Mouse (Mus musculus): ENCODE results near the gene Nos1. TPM values are rescaled to one million over a fixed set of nuclear protein-coding genes. Genes with fewer than 3 reads are reported as not detected.
A peak's percentile ranks its signal among the peaks of the same experiment; 100 is the strongest.

Gene Nos1
- total RNA-seq, 1 experiment from 2014 or later = not detected

GRCm38 (mm10) chr5:117825336-117825735 lies 44.5 kb downstream of the Nos1 start:
- no peak for ATAC-seq (replicated peaks in 1 of 2; ENCODE audit: insufficient read depth in 1 of 2, low FRiP score in 2 of 2, low TSS enrichment in 1 of 2, low read depth in 1 of 2, poor library complexity in 2 of 2, severe bottlenecking in 2 of 2)

- ATAC-seq (replicated peaks in 1 of 2; ENCODE audit: insufficient read depth in 1 of 2, low FRiP score in 2 of 2, low TSS enrichment in 1 of 2, low read depth in 1 of 2, poor library complexity in 2 of 2, severe bottlenecking in 2 of 2) = no peak
These were observed 46.5 kb downstream of the Nos1 start for GRCm38 (mm10) chr5:117827366-117827765.

- 0 out of 4 replicates have a peak, but pooled peaks of 1 of the 2 experiments have one; percentile 17 for ATAC-seq (replicated peaks in 1 of 2; ENCODE audit: insufficient read depth in 1 of 2, low FRiP score in 2 of 2, low TSS enrichment in 1 of 2, low read depth in 1 of 2, poor library complexity in 2 of 2, severe bottlenecking in 2 of 2)
These were observed 56.1 kb downstream of the Nos1 start for GRCm38 (mm10) chr5:117836930-117837329.

- ATAC-seq (replicated peaks in 1 of 2; ENCODE audit: insufficient read depth in 1 of 2, low FRiP score in 2 of 2, low TSS enrichment in 1 of 2, low read depth in 1 of 2, poor library complexity in 2 of 2, severe bottlenecking in 2 of 2) = no peak
These were observed 56.9 kb downstream of the Nos1 start for GRCm38 (mm10) chr5:117837731-117838130.

- no peak for ATAC-seq (replicated peaks in 1 of 2; ENCODE audit: insufficient read depth in 1 of 2, low FRiP score in 2 of 2, low TSS enrichment in 1 of 2, low read depth in 1 of 2, poor library complexity in 2 of 2, severe bottlenecking in 2 of 2)
These were observed 58.7 kb downstream of the Nos1 start for GRCm38 (mm10) chr5:117839501-117839900.

- ATAC-seq (replicated peaks in 1 of 2; ENCODE audit: insufficient read depth in 1 of 2, low FRiP score in 2 of 2, low TSS enrichment in 1 of 2, low read depth in 1 of 2, poor library complexity in 2 of 2, severe bottlenecking in 2 of 2) = no peak
These were observed 59.4 kb downstream of the Nos1 start for GRCm38 (mm10) chr5:117840203-117840602.

- ATAC-seq (replicated peaks in 1 of 2; ENCODE audit: insufficient read depth in 1 of 2, low FRiP score in 2 of 2, low TSS enrichment in 1 of 2, low read depth in 1 of 2, poor library complexity in 2 of 2, severe bottlenecking in 2 of 2) = no peak
These were observed 60.2 kb downstream of the Nos1 start for GRCm38 (mm10) chr5:117840988-117841387.

GRCm38 (mm10) chr5:117841651-117842347 lies 61.0 kb downstream of the Nos1 start:
- no peak for ATAC-seq (replicated peaks in 1 of 2; ENCODE audit: insufficient read depth in 1 of 2, low FRiP score in 2 of 2, low TSS enrichment in 1 of 2, low read depth in 1 of 2, poor library complexity in 2 of 2, severe bottlenecking in 2 of 2)

- no peak for ATAC-seq (replicated peaks in 1 of 2; ENCODE audit: insufficient read depth in 1 of 2, low FRiP score in 2 of 2, low TSS enrichment in 1 of 2, low read depth in 1 of 2, poor library complexity in 2 of 2, severe bottlenecking in 2 of 2)
These were observed 61.9 kb downstream of the Nos1 start for GRCm38 (mm10) chr5:117842699-117843098.

- no peak for ATAC-seq (replicated peaks in 1 of 2; ENCODE audit: insufficient read depth in 1 of 2, low FRiP score in 2 of 2, low TSS enrichment in 1 of 2, low read depth in 1 of 2, poor library complexity in 2 of 2, severe bottlenecking in 2 of 2)
These were observed 63.8 kb downstream of the Nos1 start for GRCm38 (mm10) chr5:117844611-117845010.

GRCm38 (mm10) chr5:117850474-117850873 lies 69.6 kb downstream of the Nos1 start:
- no peak for ATAC-seq (replicated peaks in 1 of 2; ENCODE audit: insufficient read depth in 1 of 2, low FRiP score in 2 of 2, low TSS enrichment in 1 of 2, low read depth in 1 of 2, poor library complexity in 2 of 2, severe bottlenecking in 2 of 2)

GRCm38 (mm10) chr5:117853741-117854140 lies 72.9 kb downstream of the Nos1 start:
- no peak for ATAC-seq (replicated peaks in 1 of 2; ENCODE audit: insufficient read depth in 1 of 2, low FRiP score in 2 of 2, low TSS enrichment in 1 of 2, low read depth in 1 of 2, poor library complexity in 2 of 2, severe bottlenecking in 2 of 2)

- ATAC-seq (replicated peaks in 1 of 2; ENCODE audit: insufficient read depth in 1 of 2, low FRiP score in 2 of 2, low TSS enrichment in 1 of 2, low read depth in 1 of 2, poor library complexity in 2 of 2, severe bottlenecking in 2 of 2) = no peak
These were observed 83.9 kb downstream of the Nos1 start for GRCm38 (mm10) chr5:117864588-117865300.

- ATAC-seq (replicated peaks in 1 of 2; ENCODE audit: insufficient read depth in 1 of 2, low FRiP score in 2 of 2, low TSS enrichment in 1 of 2, low read depth in 1 of 2, poor library complexity in 2 of 2, severe bottlenecking in 2 of 2) = no peak
These were observed 85.0 kb downstream of the Nos1 start for GRCm38 (mm10) chr5:117865876-117866275.

- no peak for ATAC-seq (replicated peaks in 1 of 2; ENCODE audit: insufficient read depth in 1 of 2, low FRiP score in 2 of 2, low TSS enrichment in 1 of 2, low read depth in 1 of 2, poor library complexity in 2 of 2, severe bottlenecking in 2 of 2)
These were observed 90.8 kb downstream of the Nos1 start for GRCm38 (mm10) chr5:117871614-117872013.

GRCm38 (mm10) chr5:117873807-117874206 lies 93.0 kb downstream of the Nos1 start:
- ATAC-seq (replicated peaks in 1 of 2; ENCODE audit: insufficient read depth in 1 of 2, low FRiP score in 2 of 2, low TSS enrichment in 1 of 2, low read depth in 1 of 2, poor library complexity in 2 of 2, severe bottlenecking in 2 of 2) = no peak

- ATAC-seq (replicated peaks in 1 of 2; ENCODE audit: insufficient read depth in 1 of 2, low FRiP score in 2 of 2, low TSS enrichment in 1 of 2, low read depth in 1 of 2, poor library complexity in 2 of 2, severe bottlenecking in 2 of 2) = no peak
These were observed 93.4 kb downstream of the Nos1 start for GRCm38 (mm10) chr5:117874236-117874635.

- no peak for ATAC-seq (replicated peaks in 1 of 2; ENCODE audit: insufficient read depth in 1 of 2, low FRiP score in 2 of 2, low TSS enrichment in 1 of 2, low read depth in 1 of 2, poor library complexity in 2 of 2, severe bottlenecking in 2 of 2)
These were observed 98.3 kb downstream of the Nos1 start for GRCm38 (mm10) chr5:117879136-117879535.
